Mouse (Mus musculus): ENCODE measurements around the gene 1700024P04Rik. TPM values are rescaled to one million over a fixed set of nuclear protein-coding genes. Genes with fewer than 3 reads are reported as not detected.
"Not testable (repeated sequence)": the region's sequence is repeated elsewhere in the genome, so short reads cannot be mapped to it uniquely, and the experiment has no call there.

The 1700024P04Rik gene
- polyA plus RNA-seq, 1 experiment from 2014 or later, result not detected

DNA sequence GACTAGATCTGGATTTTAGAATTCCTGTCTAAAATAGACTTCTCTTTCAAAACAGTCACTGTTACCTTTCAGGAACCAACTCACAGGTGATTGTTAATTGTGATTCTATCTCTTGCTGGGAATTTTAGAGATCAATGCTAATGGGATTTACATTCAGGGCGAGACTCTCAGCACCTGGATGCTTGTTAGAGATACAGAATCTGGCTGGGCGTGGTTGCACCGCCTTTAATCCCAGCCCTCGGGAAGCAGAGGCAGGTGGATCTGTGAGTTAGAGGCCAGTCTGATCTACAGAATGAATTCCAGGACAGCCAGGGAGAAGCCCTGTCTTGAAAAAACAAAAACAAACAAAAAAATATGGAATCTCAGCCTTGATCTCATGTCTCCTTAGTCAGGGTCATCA lies 32.3 kb upstream of the 1700024P04Rik start:
- Histone ChIP-seq H3K36me3 (ENCODE audit: control insufficient read depth, insufficient read depth) (no peaks in the 10 kb centered on the region), H3K4me3 (ENCODE audit: low read length) (no peak overlapping the region), H3K4me2 (ENCODE audit: low read depth, low read length) (no peak overlapping the region), H3K9ac (ENCODE audit: low read length) (no peak overlapping the region), H3K27ac (ENCODE audit: low read length) (no peak overlapping the region), H3K27me3 (ENCODE audit: control insufficient read depth, insufficient read depth, low read length) (no peaks in the 10 kb centered on the region), H3K4me1 (ENCODE audit: control insufficient read depth, insufficient read depth, low read length) (no peaks in the 10 kb centered on the region), H3K9me3 (replicated peaks; ENCODE audit: control insufficient read depth, low read length) (no peaks in the 10 kb centered on the region)
- 75% methylated on average over 4 of the region's 4 CpGs for WGBS
- no peak for ATAC-seq (replicated peaks; ENCODE audit: extremely low read depth, insufficient read depth, low FRiP score)

DNA sequence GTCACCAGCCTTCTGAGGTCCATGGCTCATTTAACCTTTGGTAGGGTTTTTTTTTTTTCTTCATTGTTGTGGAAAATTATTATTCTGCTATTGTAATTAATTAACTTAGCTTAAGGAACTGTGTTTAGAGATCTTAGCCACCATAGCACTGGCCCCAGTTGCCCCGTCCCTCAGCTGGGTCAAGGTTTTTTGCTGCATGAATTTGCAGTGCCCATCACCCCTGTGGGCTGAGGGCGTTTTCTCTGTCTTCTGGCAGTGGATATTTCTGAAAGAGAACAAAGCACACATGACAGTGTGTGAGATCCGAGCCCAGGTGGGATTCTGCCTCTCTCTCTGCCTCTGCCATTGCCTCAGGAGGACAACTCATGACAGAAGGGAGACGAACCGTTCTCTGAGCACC lies 28.5 kb upstream of the 1700024P04Rik start:
- H3K4me2 ChIP-seq (ENCODE audit: low read depth, low read length), result no peak overlapping the region
- H3K9me3 ChIP-seq (replicated peaks; ENCODE audit: control insufficient read depth, low read length), result no peaks in the 10 kb centered on the region
- WGBS, result 85% methylated on average over 5 of the region's 5 CpGs
- no peaks in the 10 kb centered on the region for H3K27me3 ChIP-seq (ENCODE audit: control insufficient read depth, insufficient read depth, low read length)
- peaks cover 2% of the 10 kb centered on the region; the same call in 1 of the 2 replicates for H3K4me1 ChIP-seq (ENCODE audit: control insufficient read depth, insufficient read depth, low read length)
- H3K9ac ChIP-seq (ENCODE audit: low read length), result no peak overlapping the region
- no peak overlapping the region for H3K4me3 ChIP-seq (ENCODE audit: low read length)
- H3K27ac ChIP-seq (ENCODE audit: low read length), result no peak overlapping the region
- no peaks in the 10 kb centered on the region for H3K36me3 ChIP-seq (ENCODE audit: control insufficient read depth, insufficient read depth)
- no peak for ATAC-seq (replicated peaks; ENCODE audit: extremely low read depth, insufficient read depth, low FRiP score)

DNA sequence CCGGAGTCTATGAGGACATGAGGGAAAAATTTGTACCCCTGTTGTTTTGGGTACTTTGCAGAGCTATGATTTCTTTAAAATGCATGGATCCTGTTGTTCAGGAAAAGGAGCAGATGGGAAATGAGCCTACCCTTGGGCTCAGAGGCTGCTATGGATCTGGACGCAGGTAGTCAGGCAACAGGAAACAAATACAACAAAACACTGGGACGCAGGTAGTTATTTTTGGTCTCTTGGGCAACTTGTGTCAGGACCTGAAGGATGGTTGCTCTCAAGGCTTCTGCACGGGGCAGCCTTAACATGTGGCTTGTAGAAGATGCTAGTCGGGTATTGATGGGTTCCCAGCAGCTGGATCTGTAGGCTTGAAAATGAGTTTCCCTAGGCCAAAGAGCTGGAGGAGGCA lies 23.6 kb upstream of the 1700024P04Rik start:
- WGBS, result 75% methylated on average over 5 of the region's 5 CpGs

DNA sequence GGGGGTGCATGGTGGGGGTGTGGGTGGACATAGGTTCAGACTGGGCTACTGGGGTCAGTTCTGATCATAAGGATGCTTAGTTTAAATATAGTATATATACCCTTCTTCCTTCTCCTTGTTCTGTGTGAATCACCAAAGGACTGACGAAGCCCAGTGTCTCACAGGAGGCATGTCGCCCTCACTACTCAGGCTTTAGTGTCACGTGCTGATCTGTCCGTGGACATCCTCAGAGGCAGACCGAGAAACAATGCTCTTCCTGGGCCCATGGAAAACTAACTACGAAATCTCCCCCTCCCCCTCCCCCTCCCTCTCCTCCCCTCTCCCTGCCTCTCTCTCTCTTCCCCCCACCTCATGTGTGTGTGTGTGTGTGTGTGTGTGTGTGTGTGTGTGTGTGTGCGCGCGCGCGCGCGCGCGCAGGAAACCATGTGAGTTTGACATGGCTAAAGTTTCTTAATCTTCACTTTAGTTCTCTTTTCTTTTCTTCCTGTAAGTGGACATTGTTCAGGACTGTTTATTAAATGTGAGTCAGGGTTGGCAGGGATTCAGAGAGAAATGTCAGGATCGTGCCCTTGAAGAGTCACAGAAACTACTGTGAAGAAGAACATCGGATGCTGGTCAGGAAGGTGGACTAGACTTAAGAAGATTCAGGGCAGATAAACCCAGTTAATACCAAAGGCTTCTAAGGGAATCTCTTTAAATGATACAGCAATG lies 22.2 kb upstream of the 1700024P04Rik start:
- no peak overlapping the region for H3K4me3 ChIP-seq (ENCODE audit: low read length)
- H3K27ac ChIP-seq (ENCODE audit: low read length), result no peak overlapping the region
- ATAC-seq (replicated peaks; ENCODE audit: extremely low read depth, insufficient read depth, low FRiP score), result no peak
- WGBS, result 81% methylated on average over 17 of the region's 17 CpGs
- H3K9ac ChIP-seq (ENCODE audit: low read length), result no peak overlapping the region
- H3K36me3 ChIP-seq (ENCODE audit: control insufficient read depth, insufficient read depth), result no peaks in the 10 kb centered on the region
- no peak overlapping the region for H3K4me2 ChIP-seq (ENCODE audit: low read depth, low read length)
- H3K9me3 ChIP-seq (replicated peaks; ENCODE audit: control insufficient read depth, low read length), result peaks cover 13% of the 10 kb centered on the region
- H3K27me3 ChIP-seq (ENCODE audit: control insufficient read depth, insufficient read depth, low read length), result no peaks in the 10 kb centered on the region
- peaks cover 2% of the 10 kb centered on the region; the same call in 1 of the 2 replicates for H3K4me1 ChIP-seq (ENCODE audit: control insufficient read depth, insufficient read depth, low read length)

More for the DNA sequence above, 23.6 kb upstream of the 1700024P04Rik start:
- H3K27me3 ChIP-seq (ENCODE audit: control insufficient read depth, insufficient read depth, low read length), result no peaks in the 10 kb centered on the region
- H3K36me3 ChIP-seq (ENCODE audit: control insufficient read depth, insufficient read depth), result no peaks in the 10 kb centered on the region
- no peak for ATAC-seq (replicated peaks; ENCODE audit: extremely low read depth, insufficient read depth, low FRiP score)
- no peak overlapping the region for H3K27ac ChIP-seq (ENCODE audit: low read length)
- H3K9me3 ChIP-seq (replicated peaks; ENCODE audit: control insufficient read depth, low read length), result peaks cover 13% of the 10 kb centered on the region
- peaks cover 2% of the 10 kb centered on the region; the same call in 1 of the 2 replicates for H3K4me1 ChIP-seq (ENCODE audit: control insufficient read depth, insufficient read depth, low read length)
- no peak overlapping the region for H3K4me3 ChIP-seq (ENCODE audit: low read length)
- no peak overlapping the region for H3K9ac ChIP-seq (ENCODE audit: low read length)
- H3K4me2 ChIP-seq (ENCODE audit: low read depth, low read length), result no peak overlapping the region

DNA sequence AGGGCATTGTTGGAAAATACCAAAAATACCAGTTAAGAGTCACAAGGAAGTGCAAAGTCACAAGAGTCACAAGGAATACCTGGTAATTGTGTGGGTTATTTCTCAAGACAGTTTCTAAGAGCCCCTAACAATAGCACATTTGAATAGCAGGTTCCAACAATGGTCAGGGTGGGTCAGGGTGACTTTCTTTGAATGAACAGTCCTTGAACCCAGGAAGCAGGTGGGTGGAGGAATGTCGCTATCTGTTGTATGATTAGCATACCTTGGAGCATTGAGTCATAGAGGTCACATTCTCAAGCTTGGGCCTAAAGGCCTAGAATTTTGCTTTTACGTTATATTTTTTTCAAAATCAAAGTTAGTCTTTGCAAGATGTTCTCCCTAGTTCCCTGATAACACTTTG lies 17.3 kb upstream of the 1700024P04Rik start:
- not testable (repeated sequence) for H3K4me3 ChIP-seq (ENCODE audit: low read length); H3K4me2 ChIP-seq (ENCODE audit: low read depth, low read length); H3K36me3 ChIP-seq (ENCODE audit: control insufficient read depth, insufficient read depth); H3K4me1 ChIP-seq (ENCODE audit: control insufficient read depth, insufficient read depth, low read length); H3K9ac ChIP-seq (ENCODE audit: low read length); H3K27me3 ChIP-seq (ENCODE audit: control insufficient read depth, insufficient read depth, low read length); ATAC-seq (replicated peaks; ENCODE audit: extremely low read depth, insufficient read depth, low FRiP score); H3K27ac ChIP-seq (ENCODE audit: low read length)
- peaks cover 22% of the 10 kb centered on the region for H3K9me3 ChIP-seq (replicated peaks; ENCODE audit: control insufficient read depth, low read length)
- 91% methylated on average over 2 of the region's 2 CpGs for WGBS

DNA sequence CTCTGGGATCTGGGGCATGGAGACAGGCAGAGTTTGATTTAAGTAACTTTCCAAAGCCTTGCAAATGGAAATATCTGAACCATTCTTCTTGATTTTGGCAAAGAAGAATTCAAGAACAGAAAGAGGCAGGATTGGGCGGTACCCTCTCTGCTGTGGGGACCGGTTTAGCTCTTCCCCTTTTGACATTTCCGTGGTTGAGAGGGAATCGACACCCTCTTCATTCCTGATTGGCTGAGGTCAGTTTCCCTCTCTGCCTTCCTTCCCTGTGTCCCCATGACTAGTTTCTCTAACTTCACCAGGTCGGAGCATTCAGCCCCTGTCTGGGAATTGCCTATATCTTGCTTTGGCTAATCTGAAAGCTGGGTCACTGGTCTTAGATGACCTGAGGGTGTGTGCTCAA lies 12.7 kb upstream of the 1700024P04Rik start:
- no peak overlapping the region for H3K9ac ChIP-seq (ENCODE audit: low read length)
- 34% methylated on average over 5 of the region's 5 CpGs for whole genome bisulfite sequencing
- no peaks in the 10 kb centered on the region for H3K27me3 ChIP-seq (ENCODE audit: control insufficient read depth, insufficient read depth, low read length)
- H3K36me3 ChIP-seq (ENCODE audit: control insufficient read depth, insufficient read depth), result no peaks in the 10 kb centered on the region
- H3K4me1 ChIP-seq (ENCODE audit: control insufficient read depth, insufficient read depth, low read length), result no peaks in the 10 kb centered on the region
- ATAC-seq (replicated peaks; ENCODE audit: extremely low read depth, insufficient read depth, low FRiP score), result no peak
- no peak overlapping the region for H3K4me3 ChIP-seq (ENCODE audit: low read length)
- no peak overlapping the region for H3K27ac ChIP-seq (ENCODE audit: low read length)
- no peak overlapping the region for H3K4me2 ChIP-seq (ENCODE audit: low read depth, low read length)
- peaks cover 10% of the 10 kb centered on the region for H3K9me3 ChIP-seq (replicated peaks; ENCODE audit: control insufficient read depth, low read length)

DNA sequence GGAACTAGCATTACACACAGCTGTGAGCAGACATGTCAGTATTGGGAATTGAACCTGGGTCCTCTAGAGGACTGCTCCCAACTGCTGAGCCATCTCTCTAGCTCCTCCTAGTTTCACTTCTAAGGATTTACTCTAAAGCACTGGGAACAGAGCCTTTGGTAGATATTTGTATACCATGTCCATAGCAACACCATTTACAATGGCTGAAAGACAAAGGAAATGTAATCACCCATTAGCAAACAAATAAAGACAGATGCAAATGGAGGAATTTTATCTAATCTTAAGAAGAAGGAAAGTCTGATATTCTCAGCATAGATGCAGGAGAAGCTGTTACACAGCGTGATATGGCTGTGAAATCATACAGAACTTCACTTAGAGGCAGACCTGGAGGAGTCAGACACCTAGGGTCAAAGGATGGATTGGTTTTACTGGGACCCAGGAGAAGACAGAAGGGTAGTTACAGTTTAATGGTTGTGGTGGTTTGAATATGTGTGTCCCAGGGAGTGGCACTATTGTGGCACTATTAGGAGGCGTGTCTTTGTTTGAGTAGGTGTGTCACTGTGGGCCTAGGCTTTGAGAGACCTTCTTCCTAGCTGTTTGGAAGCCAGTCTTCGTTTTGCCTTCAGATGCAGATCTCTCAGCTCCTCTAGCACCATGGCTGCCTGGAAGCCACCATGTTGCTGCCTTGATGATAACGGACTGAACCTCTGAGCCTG lies 7.1 kb downstream of the 1700024P04Rik start:
- Histone ChIP-seq H3K4me1 (ENCODE audit: control insufficient read depth, insufficient read depth, low read length) (no peaks in the 10 kb centered on the region), H3K9me3 (replicated peaks; ENCODE audit: control insufficient read depth, low read length) (no peaks in the 10 kb centered on the region), H3K4me2 (ENCODE audit: low read depth, low read length) (no peak overlapping the region), H3K27ac (ENCODE audit: low read length) (no peak overlapping the region), H3K4me3 (ENCODE audit: low read length) (no peak overlapping the region), H3K36me3 (ENCODE audit: control insufficient read depth, insufficient read depth) (no peaks in the 10 kb centered on the region), H3K27me3 (ENCODE audit: control insufficient read depth, insufficient read depth, low read length) (no peaks in the 10 kb centered on the region), H3K9ac (ENCODE audit: low read length) (no peak overlapping the region)
- no peak for ATAC-seq (replicated peaks; ENCODE audit: extremely low read depth, insufficient read depth, low FRiP score)
- WGBS, result 86% methylated on average over 4 of the region's 4 CpGs

DNA sequence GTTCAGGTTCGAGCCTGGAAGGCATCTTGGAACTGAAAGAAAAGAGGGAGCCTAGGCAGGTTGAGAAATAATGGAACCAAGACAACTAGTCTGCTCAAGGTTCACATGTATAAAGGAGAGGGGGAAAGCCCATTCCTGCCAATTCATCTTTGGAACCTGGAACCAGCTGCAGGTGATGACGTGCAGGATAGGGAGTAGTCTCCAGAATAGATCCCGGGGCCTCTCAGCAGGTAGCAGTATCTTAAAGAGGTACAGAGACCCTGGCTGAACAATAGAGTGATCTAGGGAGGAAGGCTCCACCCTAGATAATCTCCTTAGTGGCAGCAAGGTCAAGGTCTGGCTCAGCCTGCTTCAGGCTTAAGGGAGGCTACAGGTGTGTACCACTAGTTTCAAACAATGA lies 8.3 kb downstream of the 1700024P04Rik start:
- H3K9ac ChIP-seq (ENCODE audit: low read length); H3K4me1 ChIP-seq (ENCODE audit: control insufficient read depth, insufficient read depth, low read length); H3K36me3 ChIP-seq (ENCODE audit: control insufficient read depth, insufficient read depth); H3K27ac ChIP-seq (ENCODE audit: low read length); H3K27me3 ChIP-seq (ENCODE audit: control insufficient read depth, insufficient read depth, low read length); ATAC-seq (replicated peaks; ENCODE audit: extremely low read depth, insufficient read depth, low FRiP score); H3K4me2 ChIP-seq (ENCODE audit: low read depth, low read length); H3K4me3 ChIP-seq (ENCODE audit: low read length); H3K9me3 ChIP-seq (replicated peaks; ENCODE audit: control insufficient read depth, low read length): not testable (repeated sequence)
- 69% methylated on average over 3 of the region's 3 CpGs for WGBS

DNA sequence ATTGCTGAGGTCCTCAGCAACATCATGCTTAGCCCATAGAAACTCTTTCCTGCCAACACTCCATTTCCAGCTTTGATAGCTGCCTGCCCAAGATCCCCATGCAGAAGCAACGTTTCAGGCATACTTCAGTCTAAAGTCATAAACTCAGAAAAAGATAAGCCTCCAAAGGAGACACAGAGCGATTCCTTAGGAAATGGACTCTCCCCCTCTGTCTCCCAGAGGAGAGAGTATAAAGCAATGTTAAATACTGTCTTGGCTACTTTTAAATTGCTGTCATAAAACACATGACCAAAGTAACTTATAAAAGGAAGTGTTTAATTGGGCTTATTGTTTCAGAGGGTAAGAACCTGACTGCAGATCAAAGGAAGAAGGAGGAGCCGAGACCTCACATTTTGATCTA lies 12.3 kb downstream of the 1700024P04Rik start:
- H3K27me3 ChIP-seq (ENCODE audit: control insufficient read depth, insufficient read depth, low read length), result no peaks in the 10 kb centered on the region
- 71% methylated on average over 3 of the region's 3 CpGs for WGBS
- no peak for ATAC-seq (replicated peaks; ENCODE audit: extremely low read depth, insufficient read depth, low FRiP score)
- H3K9ac ChIP-seq (ENCODE audit: low read length), result no peak overlapping the region
- no peaks in the 10 kb centered on the region for H3K36me3 ChIP-seq (ENCODE audit: control insufficient read depth, insufficient read depth)
- H3K27ac ChIP-seq (ENCODE audit: low read length), result no peak overlapping the region
- no peaks in the 10 kb centered on the region for H3K9me3 ChIP-seq (replicated peaks; ENCODE audit: control insufficient read depth, low read length)
- no peak overlapping the region for H3K4me3 ChIP-seq (ENCODE audit: low read length)
- H3K4me2 ChIP-seq (ENCODE audit: low read depth, low read length), result no peak overlapping the region
- no peaks in the 10 kb centered on the region for H3K4me1 ChIP-seq (ENCODE audit: control insufficient read depth, insufficient read depth, low read length)

Data from heart, embryonic 16.5 days (tissue).